Mouse (Mus musculus) midbrain, embryonic 10.5 days (tissue): Measurements from ENCODE around the gene Olfml1. TPM values are rescaled to one million over a fixed set of nuclear protein-coding genes. Genes with fewer than 3 reads are reported as not detected.

Experiments
- DNase-seq: peaks from one replicate; pipeline ENCODE4 v3.0.0-alpha.2; 2017; ENCODE audit warnings: low spot score
- H3K27ac ChIP-seq: fragments of 300-500 bp; sonication (generic); replicated peaks from 2 replicates; pipeline ENCODE4 v1.5.1; 2016; ENCODE audit warnings: mild to moderate bottlenecking
- H3K27me3 ChIP-seq: fragments of 300-500 bp; sonication (generic); 2 replicates; pipeline ENCODE4 v1.6.1; 2016; ENCODE audit warnings: low read depth, mild to moderate bottlenecking; ENCODE audit not compliant: poor library complexity, severe bottlenecking
- H3K36me3 ChIP-seq: fragments of 300-500 bp; sonication (generic); 2 replicates; pipeline ENCODE4 v1.6.1; 2016; ENCODE audit warnings: mild to moderate bottlenecking, moderate library complexity
- H3K4me1 ChIP-seq: fragments of 300-500 bp; sonication (generic); 2 replicates; pipeline ENCODE4 v1.6.1; 2016
- H3K4me3 ChIP-seq: fragments of 300-500 bp; sonication (generic); 2 replicates; pipeline ENCODE4 v1.5.1; 2016; ENCODE audit warnings: mild to moderate bottlenecking, moderate library complexity
- H3K9me3 ChIP-seq: fragments of 300-500 bp; sonication (generic); replicated peaks from 2 replicates; pipeline ENCODE4 v1.6.1; 2016; ENCODE audit warnings: mild to moderate bottlenecking
- whole genome bisulfite sequencing: fragments of 180-500 bp; shearing (Covaris S2); methylation state at CpG from one replicate; pipeline ENCODE4 v1.1.7; 2016; 5-methylcytosine and 5-hydroxymethylcytosine counted together
- polyA plus RNA-seq: library from polyadenylated mRNA; unstranded; fragments of >200 nt; fragmentation: Nextera tagmentation; extraction: Ambion mirVana; gene quantifications from 2 replicates; pipeline ENCODE4 v1.2.1, GENCODE M21; 2016

Olfml1 gene
- polyA plus RNA-seq, 1 experiment from 2014 or later = 5.2 TPM

- H3K4me1 ChIP-seq = no peaks in the 10 kb centered on the region
- DNase-seq = no peak
- H3K27ac ChIP-seq = no peak overlapping the region
- H3K27me3 ChIP-seq = no peaks in the 10 kb centered on the region
- H3K9me3 ChIP-seq = no peaks in the 10 kb centered on the region
- 93% methylated on average over 2 of the region's 2 CpGs for WGBS
- no peaks in the 10 kb centered on the region for H3K36me3 ChIP-seq
- H3K4me3 ChIP-seq = no peak overlapping the region
Observed at GRCm38 (mm10) chr7:107560675-107561074, 6.6 kb upstream of the Olfml1 start.

GRCm38 (mm10) chr7:107561584-107561983, 5.7 kb upstream of the Olfml1 start:
- DNase-seq = no peak
- H3K27me3 ChIP-seq = no peaks in the 10 kb centered on the region
- no peaks in the 10 kb centered on the region for H3K9me3 ChIP-seq
- H3K4me3 ChIP-seq = no peak overlapping the region
- 82% methylated on average over 3 of the region's 3 CpGs for WGBS
- H3K27ac ChIP-seq = no peak overlapping the region
- H3K36me3 ChIP-seq = no peaks in the 10 kb centered on the region
- H3K4me1 ChIP-seq = no peaks in the 10 kb centered on the region

- no peak overlapping the region for H3K27ac ChIP-seq
- WGBS = 71% methylated on average over 2 of the region's 2 CpGs
- H3K27me3 ChIP-seq = no peaks in the 10 kb centered on the region
- H3K4me3 ChIP-seq = no peak overlapping the region
- H3K9me3 ChIP-seq = no peaks in the 10 kb centered on the region
- DNase-seq = no peak
- peaks cover 5% of the 10 kb centered on the region; the same call in 1 of the 2 replicates for H3K4me1 ChIP-seq
- H3K36me3 ChIP-seq = no peaks in the 10 kb centered on the region
Observed at GRCm38 (mm10) chr7:107563727-107564126, 3.5 kb upstream of the Olfml1 start.

- Histone ChIP-seq H3K4me3 (no peak overlapping the region), H3K27ac (no peak overlapping the region; the same call in 1 of the 2 replicates), H3K9me3 (no peaks in the 10 kb centered on the region), H3K4me1 (peaks cover 5% of the 10 kb centered on the region; the same call in 1 of the 2 replicates), H3K27me3 (no peaks in the 10 kb centered on the region), H3K36me3 (no peaks in the 10 kb centered on the region)
- WGBS = 74% methylated on average over 5 of the region's 5 CpGs
- DNase-seq = no peak
Observed at GRCm38 (mm10) chr7:107567674-107568073, 428 bp downstream of the Olfml1 start.

- H3K4me1 ChIP-seq = peaks cover 5% of the 10 kb centered on the region; the same call in 1 of the 2 replicates
- no peak for DNase-seq
- H3K9me3 ChIP-seq = no peaks in the 10 kb centered on the region
- no peaks in the 10 kb centered on the region for H3K27me3 ChIP-seq
- WGBS = 75% methylated on average over 4 of the region's 4 CpGs
- no peak overlapping the region for H3K4me3 ChIP-seq
- H3K27ac ChIP-seq = no peak overlapping the region
- no peaks in the 10 kb centered on the region for H3K36me3 ChIP-seq
Observed at GRCm38 (mm10) chr7:107568971-107569370, 1.7 kb downstream of the Olfml1 start.

- no peaks in the 10 kb centered on the region for H3K4me1 ChIP-seq
- DNase-seq = no peak
Observed at GRCm38 (mm10) chr7:107573856-107574255, 6.6 kb downstream of the Olfml1 start.

GRCm38 (mm10) chr7:107574276-107574675, 7.0 kb downstream of the Olfml1 start:
- Histone ChIP-seq H3K4me1 (no peaks in the 10 kb centered on the region), H3K36me3 (no peaks in the 10 kb centered on the region), H3K27me3 (no peaks in the 10 kb centered on the region), H3K9me3 (no peaks in the 10 kb centered on the region), H3K27ac (no peak overlapping the region), H3K4me3 (no peak overlapping the region)
- WGBS = 72% methylated on average over 3 of the region's 3 CpGs
- no peak for DNase-seq

More at GRCm38 (mm10) chr7:107573856-107574255, 6.6 kb downstream of the Olfml1 start:
- 60% methylated on average over 2 of the region's 2 CpGs for WGBS
- Histone ChIP-seq H3K4me3 (no peak overlapping the region), H3K27me3 (no peaks in the 10 kb centered on the region), H3K27ac (no peak overlapping the region), H3K36me3 (no peaks in the 10 kb centered on the region), H3K9me3 (no peaks in the 10 kb centered on the region)

- Histone ChIP-seq H3K4me3 (no peak overlapping the region), H3K27ac (no peak overlapping the region), H3K27me3 (peaks cover 14% of the 10 kb centered on the region), H3K4me1 (peaks cover 15% of the 10 kb centered on the region), H3K9me3 (no peaks in the 10 kb centered on the region), H3K36me3 (no peaks in the 10 kb centered on the region)
- DNase-seq = no peak
- 66% methylated on average over 2 of the region's 2 CpGs for WGBS
Observed at GRCm38 (mm10) chr7:107592641-107593040, 25.4 kb downstream of the Olfml1 start.

- Histone ChIP-seq H3K9me3 (no peaks in the 10 kb centered on the region), H3K4me3 (peak overlapping the region; percentile 67; the same call in 1 of the 2 replicates)
- WGBS = 41% methylated on average over 7 of the region's 7 CpGs
Observed at GRCm38 (mm10) chr7:107593904-107594303, 26.7 kb downstream of the Olfml1 start.

GRCm38 (mm10) chr7:107594325-107594856, 27.1 kb downstream of the Olfml1 start:
- peaks cover 14% of the 10 kb centered on the region for H3K27me3 ChIP-seq
- peak; percentile 54 for DNase-seq
- no peaks in the 10 kb centered on the region for H3K9me3 ChIP-seq
- H3K4me1 ChIP-seq = peaks cover 15% of the 10 kb centered on the region
- peak overlapping the region; percentile 63 for H3K27ac ChIP-seq
- peak overlapping the region; percentile 67 for H3K4me3 ChIP-seq
- WGBS = 3% methylated on average over 16 of the region's 16 CpGs
- no peaks in the 10 kb centered on the region for H3K36me3 ChIP-seq

More at GRCm38 (mm10) chr7:107593904-107594303, 26.7 kb downstream of the Olfml1 start:
- peaks cover 14% of the 10 kb centered on the region for H3K27me3 ChIP-seq
- no peaks in the 10 kb centered on the region for H3K36me3 ChIP-seq
- H3K27ac ChIP-seq = no peak overlapping the region
- DNase-seq = no peak
- peaks cover 15% of the 10 kb centered on the region for H3K4me1 ChIP-seq

- no peaks in the 10 kb centered on the region for H3K36me3 ChIP-seq
- peak within 1 kb of the TSS; percentile 63 for H3K27ac ChIP-seq
- no peaks in the 10 kb centered on the region for H3K9me3 ChIP-seq
- DNase-seq = peak; percentile 87
- peaks cover 14% of the 10 kb centered on the region for H3K27me3 ChIP-seq
- 1% methylated on average over 22 of the region's 24 CpGs for WGBS
- H3K4me3 ChIP-seq = peak within 1 kb of the TSS; percentile 67
- H3K4me1 ChIP-seq = peaks cover 15% of the 10 kb centered on the region
Observed at GRCm38 (mm10) chr7:107594857-107595402, 27.7 kb downstream of the Olfml1 start, which contains the start of gene Ppfibp2. Ppfibp2 (plus strand) TSS chr7:107595207.

- DNase-seq = no peak
- H3K4me3 ChIP-seq = peak overlapping the region; percentile 67
- 17% methylated on average over 13 of the region's 13 CpGs for WGBS
- H3K36me3 ChIP-seq = no peaks in the 10 kb centered on the region
- no peak overlapping the region; the same call in 1 of the 2 replicates for H3K27ac ChIP-seq
- peaks cover 14% of the 10 kb centered on the region for H3K27me3 ChIP-seq
- peaks cover 15% of the 10 kb centered on the region for H3K4me1 ChIP-seq
- no peaks in the 10 kb centered on the region for H3K9me3 ChIP-seq
Observed at GRCm38 (mm10) chr7:107595426-107595825, 28.2 kb downstream of the Olfml1 start.

GRCm38 (mm10) chr7:107596753-107597152, 29.5 kb downstream of the Olfml1 start:
- Histone ChIP-seq H3K27me3 (peaks cover 14% of the 10 kb centered on the region), H3K27ac (no peak overlapping the region), H3K4me1 (peaks cover 15% of the 10 kb centered on the region), H3K9me3 (no peaks in the 10 kb centered on the region), H3K4me3 (no peak overlapping the region), H3K36me3 (no peaks in the 10 kb centered on the region)
- DNase-seq = no peak
